Mouse (Mus musculus) bone marrow, adult 2 months (tissue): ENCODE measurements around the gene Rasgef1c. TPM values are rescaled to one million over a fixed set of nuclear protein-coding genes. Genes with fewer than 3 reads are reported as not detected.

ENCODE experiments used
- H3K27ac ChIP-seq: fragments of 200-500 bp; 2 replicates; pipeline ENCODE4 v1.5.1; 2012; ENCODE audit warnings: low read depth, mild to moderate bottlenecking, control low read depth, inconsistent platforms, low read length; ENCODE audit not compliant: control insufficient read depth, poor library complexity, insufficient read depth
- H3K4me1 ChIP-seq: fragments of 200-500 bp; 2 replicates; pipeline ENCODE4 v1.6.1; 2011; ENCODE audit warnings: low read length; ENCODE audit not compliant: control insufficient read depth, insufficient read depth
- H3K4me3 ChIP-seq: fragments of 200-500 bp; replicated peaks from 2 replicates; pipeline ENCODE3; 2011; ENCODE audit warnings: mild to moderate bottlenecking, low read depth, low read length, control low read depth; ENCODE audit not compliant: control insufficient read depth
- CTCF ChIP-seq: fragments of 200-500 bp; IDR thresholded peaks from 2 replicates; pipeline ENCODE4 v1.5.1; 2011; ENCODE audit warnings: low read length, control low read depth; ENCODE audit not compliant: control insufficient read depth, insufficient read depth
- POLR2A ChIP-seq: fragments of 200-500 bp; IDR thresholded peaks from 2 replicates; pipeline ENCODE4 v1.6.1; 2011; ENCODE audit warnings: low read depth, mild to moderate bottlenecking, control low read depth, low read length, borderline replicate concordance; ENCODE audit not compliant: control insufficient read depth
- WGBS: fragments of 180-500 bp; shearing (Covaris S2); methylation state at CpG from one replicate; pipeline ENCODE4 v1.1.7; 2018; 5-methylcytosine and 5-hydroxymethylcytosine counted together
- polyA plus RNA-seq: library from polyadenylated mRNA; stranded (reverse); fragments of >200 nt; gene quantifications from 2 replicates; pipeline ENCODE4 v1.2.4, GENCODE M21; 2011; ENCODE audit warnings: low replicate concordance; ENCODE audit not compliant: missing spikeins, insufficient read depth, insufficient read length

Rasgef1c gene
- polyA plus RNA-seq, 1 experiment: not detected

GRCm38 (mm10) chr11:49982881-49983280, 81.2 kb downstream of the Rasgef1c start:
- Histone ChIP-seq H3K4me3 (no peak overlapping the region), H3K4me1 (peaks cover 18% of the 10 kb centered on the region), H3K27ac (peak overlapping the region; percentile 84)
- 20% methylated on average over 4 of the region's 4 CpGs for WGBS
- TF ChIP-seq POLR2A (no peak), CTCF (no peak)

- Histone ChIP-seq H3K4me3 (no peak overlapping the region), H3K4me1 (peaks cover 12% of the 10 kb centered on the region), H3K27ac (peak overlapping the region; percentile 59)
- 31% methylated on average over 4 of the region's 4 CpGs for whole genome bisulfite sequencing
- TF ChIP-seq POLR2A (no peak), CTCF (no peak)
Observed at GRCm38 (mm10) chr11:49983875-49984552, 82.4 kb downstream of the Rasgef1c start.

GRCm38 (mm10) chr11:49985009-49985408, 83.4 kb downstream of the Rasgef1c start:
- Histone ChIP-seq H3K4me1 (peaks cover 9% of the 10 kb centered on the region), H3K4me3 (no peak overlapping the region), H3K27ac (peak overlapping the region; percentile 46)
- TF ChIP-seq POLR2A (no peak), CTCF (no peak)
- 48% methylated on average over 4 of the region's 4 CpGs for WGBS

GRCm38 (mm10) chr11:49986277-49987036, 84.8 kb downstream of the Rasgef1c start:
- Histone ChIP-seq H3K4me3 (no peak overlapping the region), H3K27ac (no peak overlapping the region), H3K4me1 (peaks cover 9% of the 10 kb centered on the region)
- TF ChIP-seq CTCF (peak; percentile 86), POLR2A (no peak)
- WGBS: 19% methylated on average over 10 of the region's 10 CpGs

- H3K27ac ChIP-seq: no peak overlapping the region
- peaks cover 9% of the 10 kb centered on the region for H3K4me1 ChIP-seq
- no peak overlapping the region for H3K4me3 ChIP-seq
- WGBS: 2% methylated on average over 2 of the region's 2 CpGs
- TF ChIP-seq POLR2A: no peak
- TF ChIP-seq CTCF: no peak
Observed at GRCm38 (mm10) chr11:49994536-49994935, 92.9 kb downstream of the Rasgef1c start.

GRCm38 (mm10) chr11:49996398-49996797, 94.8 kb downstream of the Rasgef1c start:
- WGBS: 37% methylated on average over 4 of the region's 4 CpGs

GRCm38 (mm10) chr11:49997321-49997720, 95.7 kb downstream of the Rasgef1c start:
- Histone ChIP-seq H3K27ac (peak overlapping the region; percentile 57; the same call in 1 of the 2 replicates), H3K4me1 (peaks cover 9% of the 10 kb centered on the region), H3K4me3 (no peak overlapping the region)
- WGBS: 5% methylated on average over 5 of the region's 5 CpGs
- TF ChIP-seq CTCF (no peak), POLR2A (no peak)

More at GRCm38 (mm10) chr11:49996398-49996797, 94.8 kb downstream of the Rasgef1c start:
- TF ChIP-seq CTCF (no peak), POLR2A (no peak)
- H3K4me1 ChIP-seq: peaks cover 9% of the 10 kb centered on the region
- H3K27ac ChIP-seq: peak overlapping the region; percentile 34; the same call in 1 of the 2 replicates
- H3K4me3 ChIP-seq: no peak overlapping the region

- Histone ChIP-seq H3K4me3 (no peak overlapping the region), H3K4me1 (no peaks in the 10 kb centered on the region), H3K27ac (no peak overlapping the region)
- WGBS: 64% methylated on average over 4 of the region's 4 CpGs
- no peak for TF ChIP-seq CTCF
- no peak for TF ChIP-seq POLR2A
Observed at GRCm38 (mm10) chr11:50002853-50003252, 101.2 kb downstream of the Rasgef1c start.
